Mouse (Mus musculus): ENCODE results near the gene Zdhhc7. TPM values are rescaled to one million over a fixed set of nuclear protein-coding genes. Genes with fewer than 3 reads are reported as not detected.

Zdhhc7 gene
- total RNA-seq, 2 experiments from 2014 or later, result 23.9 to 27.6 TPM

- no peak for DNase-seq
- intact Hi-C loops (cut with DNase I), result no loop called here
- Histone ChIP-seq H3K27ac (no peak overlapping the region), H3K4me3 (no peak overlapping the region)
- no peak for TF ChIP-seq CTCF (IDR thresholded peaks at IDR 0.05)
Measured at GRCm38 (mm10) chr8:120111382-120111781, 10.1 kb upstream of the Zdhhc7 start.

GRCm38 (mm10) chr8:120110966-120111365 lies 9.7 kb upstream of the Zdhhc7 start:
- no peak for DNase-seq
- no peak overlapping the region for H3K27ac ChIP-seq
- intact Hi-C loops (cut with DNase I), result no loop called here
- no peak overlapping the region for H3K4me3 ChIP-seq
- TF ChIP-seq CTCF (IDR thresholded peaks at IDR 0.05), result no peak

GRCm38 (mm10) chr8:120109149-120109548 lies 7.9 kb upstream of the Zdhhc7 start:
- DNase-seq, result peak; percentile 76
- TF ChIP-seq CTCF (IDR thresholded peaks at IDR 0.05), result no peak
- Histone ChIP-seq H3K27ac (peak overlapping the region; percentile 81), H3K4me3 (no peak overlapping the region)
- intact Hi-C loops (cut with DNase I), result no loop called here

GRCm38 (mm10) chr8:120104721-120105272 lies 3.5 kb upstream of the Zdhhc7 start:
- peak; percentile 82 for DNase-seq
- peak overlapping the region; percentile 54 for H3K4me3 ChIP-seq
- H3K27ac ChIP-seq, result peak overlapping the region; percentile 99
- intact Hi-C loops (cut with DNase I), result no loop called here
- TF ChIP-seq CTCF (IDR thresholded peaks at IDR 0.05), result no peak

GRCm38 (mm10) chr8:120103916-120104315 lies 2.6 kb upstream of the Zdhhc7 start:
- H3K27ac ChIP-seq, result peak overlapping the region; percentile 99
- intact Hi-C loops (cut with DNase I), result no loop called here
- no peak for TF ChIP-seq CTCF (IDR thresholded peaks at IDR 0.05)
- DNase-seq, result no peak
- peak overlapping the region; percentile 54 for H3K4me3 ChIP-seq

- no peak for DNase-seq
- intact Hi-C loops (cut with DNase I), result no loop called here
Measured at GRCm38 (mm10) chr8:120100388-120101067, 754 bp downstream of the Zdhhc7 start.

GRCm38 (mm10) chr8:120096486-120096885 lies 4.8 kb downstream of the Zdhhc7 start:
- Histone ChIP-seq H3K27ac (no peak overlapping the region), H3K4me3 (no peak overlapping the region)
- no peak for TF ChIP-seq CTCF (IDR thresholded peaks at IDR 0.05)
- DNase-seq, result no peak
- intact Hi-C loops (cut with DNase I), result no loop called here

More at GRCm38 (mm10) chr8:120100388-120101067, 754 bp downstream of the Zdhhc7 start:
- Histone ChIP-seq H3K4me3 (peak overlapping the region; percentile 84), H3K27ac (peak overlapping the region; percentile 99)
- no peak for TF ChIP-seq CTCF (IDR thresholded peaks at IDR 0.05)

GRCm38 (mm10) chr8:120094801-120095200 lies 6.5 kb downstream of the Zdhhc7 start:
- intact Hi-C loops (cut with DNase I), result no loop called here
- H3K4me3 ChIP-seq, result no peak overlapping the region
- TF ChIP-seq CTCF (IDR thresholded peaks at IDR 0.05), result no peak
- 0 out of 2 replicates have a peak overlapping the region, but pooled peaks have one; percentile 12 for H3K27ac ChIP-seq
- no peak for DNase-seq

- no peak for DNase-seq
- TF ChIP-seq CTCF (IDR thresholded peaks at IDR 0.05), result no peak
- Histone ChIP-seq H3K27ac (no peak overlapping the region), H3K4me3 (no peak overlapping the region)
- intact Hi-C loops (cut with DNase I), result no loop called here
Measured at GRCm38 (mm10) chr8:120093103-120093502, 8.2 kb downstream of the Zdhhc7 start.

GRCm38 (mm10) chr8:120091032-120091431 lies 10.2 kb downstream of the Zdhhc7 start:
- H3K4me3 ChIP-seq, result no peak overlapping the region
- no peak overlapping the region for H3K27ac ChIP-seq
- intact Hi-C loops (cut with DNase I), result no loop called here
- no peak for DNase-seq
- TF ChIP-seq CTCF (IDR thresholded peaks at IDR 0.05), result no peak

- no peak for DNase-seq
- H3K27ac ChIP-seq, result no peak overlapping the region
- no peak overlapping the region for H3K4me3 ChIP-seq
- intact Hi-C loops (cut with DNase I), result no loop called here
- TF ChIP-seq CTCF (IDR thresholded peaks at IDR 0.05), result no peak
Measured at GRCm38 (mm10) chr8:120089511-120089910, 11.8 kb downstream of the Zdhhc7 start.

GRCm38 (mm10) chr8:120084783-120085182 lies 16.5 kb downstream of the Zdhhc7 start:
- intact Hi-C loops (cut with DNase I), result no loop called here
- DNase-seq, result no peak
- H3K4me3 ChIP-seq, result no peak overlapping the region
- no peak overlapping the region for H3K27ac ChIP-seq
- no peak for TF ChIP-seq CTCF (IDR thresholded peaks at IDR 0.05)

- no peak overlapping the region for H3K27ac ChIP-seq
- intact Hi-C loops (cut with DNase I), result no loop called here
- H3K4me3 ChIP-seq, result no peak overlapping the region
- DNase-seq, result peak; percentile 59
- TF ChIP-seq CTCF (IDR thresholded peaks at IDR 0.05), result no peak
Measured at GRCm38 (mm10) chr8:120083261-120083660, 18.0 kb downstream of the Zdhhc7 start.

GRCm38 (mm10) chr8:120079361-120079760 lies 21.9 kb downstream of the Zdhhc7 start:
- DNase-seq, result no peak
- no peak for TF ChIP-seq CTCF (IDR thresholded peaks at IDR 0.05)
- H3K27ac ChIP-seq, result no peak overlapping the region
- no peak overlapping the region for H3K4me3 ChIP-seq
- intact Hi-C loops (cut with DNase I), result no loop called here

Measured in gastrocnemius, adult 2 months (tissue).